In genomic region chr4:149888736-149889470, GRCm38 (mm10) we compare ENCODE assay signal across 11 mouse cellular contexts.
A peak's percentile ranks its signal among the peaks of the same experiment; 100 is the strongest.
DNase-seq lines count a peak whose midpoint lies in the region; ATAC-seq and TF ChIP-seq lines count a peak whose summit lies in the region.
"Had no signal": no experiment of that assay in that cellular context is flagged by ENCODE, and none has a peak within 500 bp of the region (broad histone marks: within the 10 kb centered on the region; RNA-seq: fewer than 3 reads in every experiment).

No protein-coding gene starts in this region.

- H3K27me3 ChIP-seq in heart, adult 2 months (ENCODE audit: control insufficient read depth, insufficient read depth, low read length), result no peaks in the 10 kb centered on the region
- no peaks in the 10 kb centered on the region for H3K27me3 ChIP-seq in midbrain, embryonic 15.5 days (replicated peaks)
- no peaks in the 10 kb centered on the region for H3K27me3 ChIP-seq in forebrain, embryonic 16.5 days (replicated peaks; ENCODE audit: control insufficient read depth, insufficient read depth, low read length)
- H3K27me3 ChIP-seq: embryonic facial prominence, embryonic 13.5 days; hindbrain, embryonic 15.5 days had no signal

- H3K79me2 ChIP-seq in heart, adult 2 months (replicated peaks; ENCODE audit: control insufficient read depth, insufficient read depth, low read length), result no peaks in the 10 kb centered on the region

- no peak for TF ChIP-seq POLR2A in heart, adult 2 months (IDR thresholded peaks at IDR 0.05; ENCODE audit: insufficient read depth, low read depth, low read length)

- no peak for TF ChIP-seq EP300 in heart, adult 2 months (IDR thresholded peaks at IDR 0.05; ENCODE audit: insufficient read depth, low read depth, low read length)

- H3K4me1 ChIP-seq in heart, adult 2 months (ENCODE audit: control insufficient read depth, insufficient read depth, low read length), result peaks cover 22% of the 10 kb centered on the region
- H3K4me1 ChIP-seq in midbrain, embryonic 15.5 days, result peaks cover 4% of the 10 kb centered on the region; the same call in 1 of the 2 replicates
- peaks cover 7% of the 10 kb centered on the region for H3K4me1 ChIP-seq in forebrain, embryonic 16.5 days (replicated peaks; ENCODE audit: control insufficient read depth, insufficient read depth, low read length)

- intact Hi-C loops in heart, adult 2 months (cut with DNase I), result loop anchor here (1.0 kb wide), 1 partner anchor 65 kb away; no protein-coding TSS in a partner anchor
- intact Hi-C loops in heart, postnatal 25 days (cut with DNase I), result loop anchor here (2.0 to 5.0 kb wide), 2 partner anchors 37 to 66 kb away; partner anchors contain the start of gene Spsb1

- no peak for TF ChIP-seq CTCF in heart, adult 2 months (IDR thresholded peaks at IDR 0.05)

- WGBS in heart, adult 2 months, result 57% methylated on average over 20 of the region's 20 CpGs
- 85% methylated on average over 20 of the region's 20 CpGs for WGBS in midbrain, embryonic 15.5 days
- WGBS in forebrain, embryonic 16.5 days, result 88% methylated on average over 20 of the region's 20 CpGs

- H3K36me3 ChIP-seq in heart, adult 2 months (ENCODE audit: control insufficient read depth, insufficient read depth, low read length), result no peaks in the 10 kb centered on the region
- H3K36me3 ChIP-seq in midbrain, embryonic 15.5 days (replicated peaks), result no peaks in the 10 kb centered on the region
- no peaks in the 10 kb centered on the region for H3K36me3 ChIP-seq in forebrain, embryonic 16.5 days (ENCODE audit: control insufficient read depth, insufficient read depth)
- H3K36me3 ChIP-seq: embryonic facial prominence, embryonic 13.5 days; hindbrain, embryonic 15.5 days had no signal

- peak in 1 of 2 experiments; percentile 54 for DNase-seq in heart, adult 2 months
- DNase-seq in heart, postnatal 25 days (ENCODE audit: low spot score), result no peak
- DNase-seq in kidney, postnatal 10 days, result peak; percentile 69
- DNase-seq in naive thymus-derived CD4-positive, alpha-beta T cell, adult 2 months (ENCODE audit: low read depth), result peak; percentile 59
- no peak for DNase-seq in layer of hippocampus, postnatal 10 days (ENCODE audit: low spot score in 2 of 2)
- DNase-seq: right cerebral cortex, postnatal 14 days had no signal

- no peak overlapping the region for H3K4me3 ChIP-seq in heart, adult 2 months
- H3K4me3 ChIP-seq in midbrain, embryonic 15.5 days, result no peak overlapping the region
- no peak overlapping the region for H3K4me3 ChIP-seq in forebrain, embryonic 16.5 days (replicated peaks; ENCODE audit: low read length)
- H3K4me3 ChIP-seq: embryonic facial prominence, embryonic 13.5 days; hindbrain, embryonic 15.5 days had no signal

- H3K4me2 ChIP-seq in midbrain, embryonic 15.5 days, result no peak overlapping the region
- no peak overlapping the region for H3K4me2 ChIP-seq in forebrain, embryonic 16.5 days (ENCODE audit: low read length)
- H3K4me2 ChIP-seq: embryonic facial prominence, embryonic 13.5 days; hindbrain, embryonic 15.5 days had no signal

- peak overlapping the region; percentile 73 for H3K27ac ChIP-seq in heart, adult 2 months
- no peak overlapping the region for H3K27ac ChIP-seq in midbrain, embryonic 15.5 days
- H3K27ac ChIP-seq in forebrain, embryonic 16.5 days (ENCODE audit: low read length), result no peak overlapping the region

- peak; percentile 73 for ATAC-seq in common myeloid progenitor, adult 5-6 weeks (replicated peaks; ENCODE audit: low read depth, poor library complexity, severe bottlenecking)
- no peak for ATAC-seq in midbrain, embryonic 15.5 days (replicated peaks)
- no peak for ATAC-seq in forebrain, embryonic 16.5 days

- no peak overlapping the region for H3K9ac ChIP-seq in heart, adult 2 months (ENCODE audit: low read depth, low read length)
- H3K9ac ChIP-seq in midbrain, embryonic 15.5 days, result no peak overlapping the region
- H3K9ac ChIP-seq in forebrain, embryonic 16.5 days (replicated peaks; ENCODE audit: low read depth, low read length), result no peak overlapping the region
- H3K9ac ChIP-seq: embryonic facial prominence, embryonic 13.5 days; hindbrain, embryonic 15.5 days had no signal

- H3K9me3 ChIP-seq in midbrain, embryonic 15.5 days, result no peaks in the 10 kb centered on the region
- H3K9me3 ChIP-seq in forebrain, embryonic 16.5 days (ENCODE audit: control insufficient read depth, low read length), result no peaks in the 10 kb centered on the region
- H3K9me3 ChIP-seq: embryonic facial prominence, embryonic 13.5 days; hindbrain, embryonic 15.5 days had no signal

Comparison
In these comparisons a context has a peak if more than half of its experiments do, and no peak if none do; other contexts are left out.
1. DNase-seq: peak in kidney, postnatal 10 days (single experiment) and naive thymus-derived CD4-positive, alpha-beta T cell, adult 2 months (single experiment); none in heart, postnatal 25 days (single experiment) and layer of hippocampus, postnatal 10 days (0 of 2).